Mouse (Mus musculus): Measurements from ENCODE around the gene Apol7c.
"Not testable (repeated sequence)": the region's sequence is repeated elsewhere in the genome, so short reads cannot be mapped to it uniquely, and the experiment has no call there.

- not testable (repeated sequence) for TF ChIP-seq CTCF, EP300 (IDR thresholded peaks at IDR 0.05; ENCODE audit: low read depth)
Observed at GRCm38 (mm10) chr15:77476693-77477092, 56.4 kb downstream of the Apol7c start, which contains the start of gene Apol10a.
